Mouse (Mus musculus) liver, adult 2 months (tissue): ENCODE measurements around the gene Gm2115. TPM values are rescaled to one million over a fixed set of nuclear protein-coding genes. Genes with fewer than 3 reads are reported as not detected.

Experiments used
- DNase-seq: peaks from one replicate; pipeline ENCODE4 v3.0.0-alpha.2; 2011; ENCODE audit warnings: low read depth, low spot score; ENCODE audit errors: extremely low read depth
- H3K27ac ChIP-seq: fragments of 200-500 bp; replicated peaks from 2 replicates; pipeline ENCODE4 v1.5.1; 2012; ENCODE audit warnings: low read depth, mild to moderate bottlenecking, control low read depth, inconsistent platforms, low read length; ENCODE audit not compliant: insufficient read depth
- H3K27me3 ChIP-seq: fragments of 200-500 bp; 2 replicates; pipeline ENCODE4 v1.6.1; 2012; ENCODE audit warnings: mild to moderate bottlenecking, moderate library complexity, low read length, inconsistent platforms; ENCODE audit not compliant: control insufficient read depth, insufficient read depth
- H3K36me3 ChIP-seq: fragments of 200-500 bp; 2 replicates; pipeline ENCODE4 v1.6.1; 2012; ENCODE audit warnings: low read length, inconsistent platforms; ENCODE audit not compliant: control insufficient read depth, insufficient read depth
- H3K4me1 ChIP-seq: fragments of 200-500 bp; 2 replicates; pipeline ENCODE4 v1.6.1; 2011; ENCODE audit warnings: low read length; ENCODE audit not compliant: control insufficient read depth, insufficient read depth
- H3K4me3 ChIP-seq: fragments of 200-500 bp; 2 replicates; pipeline ENCODE4 v1.5.1; 2011; ENCODE audit warnings: low read depth, mild to moderate bottlenecking, control low read depth, low read length, moderate library complexity; ENCODE audit not compliant: insufficient read depth
- H3K79me2 ChIP-seq: fragments of 200-500 bp; 2 replicates; pipeline ENCODE4 v1.6.1; 2012; ENCODE audit warnings: inconsistent platforms, mild to moderate bottlenecking, low read length, moderate library complexity; ENCODE audit not compliant: control insufficient read depth, insufficient read depth
- H3K9ac ChIP-seq: fragments of 200-500 bp; 2 replicates; pipeline ENCODE4 v1.6.1; 2012; ENCODE audit warnings: low read depth, mild to moderate bottlenecking, control low read depth, inconsistent platforms, low read length
- CTCF ChIP-seq: fragments of 200-500 bp; IDR thresholded peaks from 2 replicates; pipeline ENCODE4 v1.5.1; 2011; ENCODE audit warnings: low read depth, low read length, control low read depth
- POLR2A ChIP-seq: fragments of 200-500 bp; IDR thresholded peaks from 2 replicates; pipeline ENCODE4 v1.6.1; 2011; ENCODE audit warnings: low read length, control low read depth; ENCODE audit not compliant: insufficient read depth; ENCODE audit errors: extremely low read depth
- WGBS: fragments of 180-500 bp; shearing (Covaris S2); methylation state at CpG from one replicate; pipeline ENCODE4 v1.1.7; 2018; 5-methylcytosine and 5-hydroxymethylcytosine counted together
- polyA plus RNA-seq: library from polyadenylated mRNA; depleted of rRNA; stranded (reverse); fragments of >200 nt; gene quantifications from 2 replicates; pipeline ENCODE4 v1.2.3, GENCODE M21; 2012; rRNA removed
- total RNA-seq: library from RNA; depleted of rRNA; stranded (reverse); fragments of >200 nt; gene quantifications from 2 replicates; pipeline ENCODE4 v1.2.3, GENCODE M21; 2014; rRNA removed

Gene Gm2115
- total and polyA plus RNA-seq, 2 experiments, result 0.01 TPM; not detected in 1

DNA sequence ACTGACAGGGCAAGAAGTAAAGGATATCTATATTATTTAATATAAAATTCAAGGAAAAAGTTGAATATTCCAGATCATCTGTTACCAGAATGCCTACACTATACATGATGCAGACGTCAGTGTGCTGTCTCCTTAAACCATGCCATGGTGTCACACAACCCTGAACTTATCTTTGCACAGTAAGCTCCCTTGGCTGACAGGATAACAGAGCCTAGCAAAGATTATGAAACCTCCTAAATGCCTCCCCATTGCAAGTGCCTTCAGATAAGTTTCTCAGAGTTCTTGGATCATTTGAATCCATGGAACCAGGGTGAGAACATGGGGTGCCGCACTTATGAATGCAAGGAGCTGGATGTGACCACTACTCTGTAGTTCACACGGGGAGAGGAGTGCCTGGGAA, 103.1 kb downstream of the Gm2115 start:
- Histone ChIP-seq H3K4me3 (no peak overlapping the region), H3K79me2 (peaks cover 3% of the 10 kb centered on the region; the same call in 1 of the 2 replicates), H3K4me1 (peaks cover 5% of the 10 kb centered on the region; the same call in 1 of the 2 replicates), H3K36me3 (peaks cover 28% of the 10 kb centered on the region), H3K27me3 (no peaks in the 10 kb centered on the region), H3K27ac (no peak overlapping the region), H3K9ac (no peak overlapping the region)
- TF ChIP-seq CTCF (no peak), POLR2A (no peak)
- no peak for DNase-seq
- WGBS, result 91% methylated on average over 3 of the region's 3 CpGs

Other genes with a start within 250 kb of the Gm2115 start
- under 0.01 TPM in 1 of 2 replicates, not detected in the other for gene Arnt2, start 118.8 kb upstream of the Gm2115 start, total RNA-seq
- gene Arnt2, start 118.8 kb upstream of the Gm2115 start, polyA plus RNA-seq, result not detected in 2 replicates
- gene Fah, start 77.8 kb downstream of the Gm2115 start, total RNA-seq, result 476 and 506 TPM in 2 replicates
- gene Fah, start 77.8 kb downstream of the Gm2115 start, polyA plus RNA-seq, result 711 and 1,059 TPM in 2 replicates
- 130 and 134 TPM in 2 replicates for gene Zfand6, start 161.0 kb downstream of the Gm2115 start, total RNA-seq
- gene Zfand6, start 161.0 kb downstream of the Gm2115 start, polyA plus RNA-seq, result 77.2 and 94.2 TPM in 2 replicates